Mouse (Mus musculus): ENCODE measurements around the gene Cdh4. TPM values are rescaled to one million over a fixed set of nuclear protein-coding genes. Genes with fewer than 3 reads are reported as not detected.
A peak's percentile ranks its signal among the peaks of the same experiment; 100 is the strongest.

Cdh4 gene
- polyA plus RNA-seq, 1 experiment from 2014 or later, result 50.0 TPM

DNA sequence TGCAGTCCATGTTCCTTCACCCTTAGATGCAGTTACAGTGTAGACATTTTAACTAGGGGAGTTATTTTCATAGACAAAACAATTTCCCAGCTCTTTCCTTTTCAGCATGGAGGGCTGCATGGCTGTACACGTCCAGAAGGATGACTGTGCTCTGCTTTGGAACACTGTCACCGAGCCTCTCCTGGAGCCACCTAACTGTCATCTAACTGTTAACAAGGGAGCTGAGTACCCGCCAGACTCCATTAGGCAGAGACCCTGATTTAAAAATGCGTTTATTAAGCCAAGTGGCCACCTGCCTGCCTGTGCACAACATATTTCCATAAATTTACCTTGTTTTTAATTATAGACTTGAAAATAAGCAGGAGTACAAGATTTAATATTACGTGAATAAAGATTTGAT is 138.8 kb downstream of the Cdh4 start:
- no peaks in the 10 kb centered on the region for H3K9me3 ChIP-seq
- H3K9ac ChIP-seq, result no peak overlapping the region
- no peaks in the 10 kb centered on the region for H3K27me3 ChIP-seq
- H3K27ac ChIP-seq (replicated peaks), result no peak overlapping the region
- no peak overlapping the region for H3K4me2 ChIP-seq
- H3K4me1 ChIP-seq (replicated peaks), result peaks cover 21% of the 10 kb centered on the region
- no peaks in the 10 kb centered on the region for H3K36me3 ChIP-seq
- WGBS, result 56% methylated on average over 5 of the region's 5 CpGs
- H3K4me3 ChIP-seq, result no peak overlapping the region
- ATAC-seq (ENCODE audit: low FRiP score, low read depth), result no peak

DNA sequence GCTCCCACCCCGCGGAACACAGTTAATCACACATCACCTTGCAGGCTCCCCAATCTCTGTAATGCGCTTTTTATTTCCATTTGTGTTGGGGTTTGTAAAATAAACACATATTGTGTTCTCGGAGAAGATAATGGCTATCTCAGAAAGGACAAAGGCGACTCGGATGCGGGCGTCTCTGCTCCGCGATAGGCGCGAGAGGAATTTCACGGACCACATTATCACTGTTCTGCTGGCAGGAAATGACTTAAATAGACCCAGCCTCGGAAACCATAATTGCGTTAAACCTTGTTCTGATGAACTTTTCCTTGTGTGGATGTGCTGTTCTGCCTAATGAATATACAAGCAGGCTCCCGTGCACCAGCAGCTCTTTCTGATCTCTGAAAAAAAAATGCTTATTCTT is 140.7 kb downstream of the Cdh4 start:
- 46% methylated on average over 16 of the region's 16 CpGs for WGBS

DNA sequence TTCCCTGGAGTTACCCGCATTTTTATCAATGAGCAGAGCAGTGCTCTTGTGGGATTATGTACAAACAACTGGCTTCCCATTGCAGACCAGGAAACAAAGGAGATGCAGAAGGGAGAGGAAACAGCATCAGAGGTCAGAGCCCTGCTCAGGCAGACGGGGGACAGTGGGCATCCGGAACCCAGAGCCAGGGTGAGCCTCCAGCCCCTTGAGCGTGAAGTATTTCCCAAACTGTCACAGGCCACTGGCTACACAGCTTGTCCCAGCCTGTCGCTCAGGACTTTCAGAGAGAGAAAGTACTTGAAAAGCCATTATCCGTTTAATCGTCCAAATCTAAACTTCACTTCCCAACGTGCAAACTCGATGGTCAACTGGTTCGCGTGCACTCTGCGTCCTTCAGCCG is 142.4 kb downstream of the Cdh4 start:
- Histone ChIP-seq H3K4me3 (no peak overlapping the region), H3K36me3 (no peaks in the 10 kb centered on the region), H3K4me1 (replicated peaks) (peaks cover 14% of the 10 kb centered on the region; the same call in 1 of the 2 replicates), H3K4me2 (no peak overlapping the region), H3K9me3 (no peaks in the 10 kb centered on the region), H3K9ac (no peak overlapping the region), H3K27ac (replicated peaks) (no peak overlapping the region), H3K27me3 (no peaks in the 10 kb centered on the region)
- 51% methylated on average over 13 of the region's 13 CpGs for WGBS
- ATAC-seq (ENCODE audit: low FRiP score, low read depth), result no peak

More for the DNA sequence above, 140.7 kb downstream of the Cdh4 start:
- Histone ChIP-seq H3K4me1 (replicated peaks) (peaks cover 21% of the 10 kb centered on the region), H3K9ac (no peak overlapping the region), H3K4me3 (no peak overlapping the region), H3K27ac (replicated peaks) (no peak overlapping the region), H3K27me3 (no peaks in the 10 kb centered on the region), H3K36me3 (no peaks in the 10 kb centered on the region), H3K9me3 (no peaks in the 10 kb centered on the region), H3K4me2 (0 out of 2 replicates have a peak overlapping the region, but pooled peaks have one; percentile 1)
- ATAC-seq (ENCODE audit: low FRiP score, low read depth), result no peak

DNA sequence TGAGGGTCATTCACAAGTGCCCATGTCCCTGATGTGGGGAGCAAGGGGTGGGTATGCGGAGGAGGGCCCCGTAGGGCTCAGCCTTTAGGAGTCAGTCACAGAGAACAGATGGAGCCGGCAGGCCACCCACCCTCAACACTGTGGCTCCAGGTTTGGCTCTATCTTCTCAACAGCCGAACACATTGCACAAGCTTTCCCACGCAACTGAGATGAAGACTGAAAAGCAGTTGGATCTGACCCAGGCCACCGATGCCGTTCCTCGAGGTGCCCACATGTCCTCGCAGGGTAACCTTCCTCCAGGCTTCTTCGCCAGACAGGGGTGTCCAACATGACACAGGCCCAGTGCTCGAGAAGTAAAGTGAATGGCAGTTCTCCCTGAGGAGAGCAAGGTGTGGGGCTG is 144.2 kb downstream of the Cdh4 start:
- no peak overlapping the region for H3K4me2 ChIP-seq
- no peaks in the 10 kb centered on the region for H3K27me3 ChIP-seq
- H3K36me3 ChIP-seq, result no peaks in the 10 kb centered on the region
- ATAC-seq (ENCODE audit: low FRiP score, low read depth), result no peak
- no peak overlapping the region for H3K4me3 ChIP-seq
- 80% methylated on average over 11 of the region's 11 CpGs for WGBS
- H3K27ac ChIP-seq (replicated peaks), result no peak overlapping the region
- H3K9me3 ChIP-seq, result no peaks in the 10 kb centered on the region
- no peak overlapping the region for H3K9ac ChIP-seq
- peaks cover 16% of the 10 kb centered on the region for H3K4me1 ChIP-seq (replicated peaks)

- H3K36me3 ChIP-seq, result no peaks in the 10 kb centered on the region
- ATAC-seq (ENCODE audit: low FRiP score, low read depth), result no peak
- WGBS, result 90% methylated on average over 2 of the region's 2 CpGs
Measured at GRCm38 (mm10) chr2:179587069-179587468, 144.8 kb downstream of the Cdh4 start.

GRCm38 (mm10) chr2:179591661-179592060 is 149.4 kb downstream of the Cdh4 start:
- Histone ChIP-seq H3K27ac (replicated peaks) (no peak overlapping the region), H3K9ac (no peak overlapping the region), H3K27me3 (no peaks in the 10 kb centered on the region), H3K36me3 (no peaks in the 10 kb centered on the region), H3K4me3 (no peak overlapping the region), H3K9me3 (no peaks in the 10 kb centered on the region), H3K4me2 (no peak overlapping the region), H3K4me1 (replicated peaks) (peaks cover 7% of the 10 kb centered on the region)
- 44% methylated on average over 5 of the region's 5 CpGs for WGBS
- ATAC-seq (ENCODE audit: low FRiP score, low read depth), result 0 out of 2 replicates have a peak, but pooled peaks have one; percentile 52

More at GRCm38 (mm10) chr2:179587069-179587468, 144.8 kb downstream of the Cdh4 start:
- Histone ChIP-seq H3K4me3 (no peak overlapping the region), H3K4me1 (replicated peaks) (peaks cover 21% of the 10 kb centered on the region), H3K4me2 (no peak overlapping the region), H3K9ac (no peak overlapping the region), H3K27me3 (no peaks in the 10 kb centered on the region), H3K27ac (replicated peaks) (no peak overlapping the region), H3K9me3 (no peaks in the 10 kb centered on the region)

- no peak overlapping the region for H3K9ac ChIP-seq
- H3K4me1 ChIP-seq (replicated peaks), result peaks cover 12% of the 10 kb centered on the region
- 51% methylated on average over 4 of the region's 4 CpGs for WGBS
- H3K4me2 ChIP-seq, result no peak overlapping the region
- H3K27me3 ChIP-seq, result no peaks in the 10 kb centered on the region
- H3K27ac ChIP-seq (replicated peaks), result no peak overlapping the region
- no peaks in the 10 kb centered on the region for H3K9me3 ChIP-seq
- ATAC-seq (ENCODE audit: low FRiP score, low read depth), result no peak
- no peak overlapping the region for H3K4me3 ChIP-seq
- H3K36me3 ChIP-seq, result no peaks in the 10 kb centered on the region
Measured at GRCm38 (mm10) chr2:179595013-179595412, 152.8 kb downstream of the Cdh4 start.

DNA sequence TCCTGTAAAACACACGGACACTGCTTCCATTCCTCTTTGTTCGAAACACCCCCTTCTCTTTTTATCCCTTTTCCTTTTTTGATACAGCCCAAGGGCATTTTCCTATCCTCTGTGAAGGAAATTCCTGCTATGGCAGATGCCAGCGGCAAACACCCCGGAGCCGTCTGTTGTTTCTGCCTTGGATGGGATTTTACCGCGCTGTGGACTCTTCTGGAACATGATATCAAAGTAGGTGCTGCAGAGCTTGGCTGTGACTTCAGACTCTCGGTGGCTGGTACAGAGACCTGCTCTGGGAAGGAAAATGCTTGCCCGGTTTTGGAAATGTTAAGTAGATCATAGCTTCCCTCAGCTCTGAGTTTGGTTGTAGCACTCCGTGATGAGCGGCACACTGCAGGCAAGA is 156.7 kb downstream of the Cdh4 start:
- H3K27me3 ChIP-seq, result no peaks in the 10 kb centered on the region
- no peak overlapping the region for H3K27ac ChIP-seq (replicated peaks)
- no peaks in the 10 kb centered on the region for H3K9me3 ChIP-seq
- 81% methylated on average over 11 of the region's 11 CpGs for WGBS
- H3K4me1 ChIP-seq (replicated peaks), result peaks cover 6% of the 10 kb centered on the region; the same call in 1 of the 2 replicates
- no peak overlapping the region for H3K9ac ChIP-seq
- H3K4me2 ChIP-seq, result no peak overlapping the region
- H3K36me3 ChIP-seq, result no peaks in the 10 kb centered on the region
- H3K4me3 ChIP-seq, result no peak overlapping the region
- ATAC-seq (ENCODE audit: low FRiP score, low read depth), result no peak

GRCm38 (mm10) chr2:179599886-179600285 is 157.7 kb downstream of the Cdh4 start:
- H3K36me3 ChIP-seq, result no peaks in the 10 kb centered on the region
- H3K27ac ChIP-seq (replicated peaks), result no peak overlapping the region
- H3K9me3 ChIP-seq, result no peaks in the 10 kb centered on the region
- peaks cover 6% of the 10 kb centered on the region; the same call in 1 of the 2 replicates for H3K4me1 ChIP-seq (replicated peaks)
- H3K4me2 ChIP-seq, result no peak overlapping the region
- no peak overlapping the region for H3K4me3 ChIP-seq
- no peaks in the 10 kb centered on the region for H3K27me3 ChIP-seq
- no peak overlapping the region for H3K9ac ChIP-seq
- no peak for ATAC-seq (ENCODE audit: low FRiP score, low read depth)
- WGBS, result 51% methylated on average over 1 of the region's 1 CpGs

DNA sequence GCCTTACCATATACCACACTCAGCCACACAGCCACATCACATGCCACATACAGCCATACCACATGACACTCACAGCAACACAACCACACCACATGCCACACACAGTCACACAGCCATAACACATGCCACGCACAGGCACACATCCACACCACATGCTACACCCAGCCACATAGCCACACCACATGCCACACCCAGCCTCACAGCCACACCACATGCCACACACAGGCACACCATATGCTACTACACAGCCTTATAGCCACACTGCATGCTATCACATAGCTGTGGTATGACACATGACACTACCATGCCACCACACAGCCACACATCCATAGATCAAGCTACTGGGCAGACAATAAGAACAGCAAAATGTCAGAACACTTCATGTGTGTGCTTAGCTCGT is 158.1 kb downstream of the Cdh4 start:
- no peak overlapping the region for H3K9ac ChIP-seq
- H3K27ac ChIP-seq (replicated peaks), result no peak overlapping the region
- H3K4me2 ChIP-seq, result no peak overlapping the region
- no peaks in the 10 kb centered on the region for H3K9me3 ChIP-seq
- no peaks in the 10 kb centered on the region for H3K27me3 ChIP-seq
- 0 out of 2 replicates have a peak, but pooled peaks have one; percentile 9 for ATAC-seq (ENCODE audit: low FRiP score, low read depth)
- H3K4me1 ChIP-seq (replicated peaks), result peaks cover 7% of the 10 kb centered on the region; the same call in 1 of the 2 replicates
- H3K4me3 ChIP-seq, result no peak overlapping the region
- WGBS, result 84% methylated on average over 2 of the region's 2 CpGs
- H3K36me3 ChIP-seq, result no peaks in the 10 kb centered on the region

DNA sequence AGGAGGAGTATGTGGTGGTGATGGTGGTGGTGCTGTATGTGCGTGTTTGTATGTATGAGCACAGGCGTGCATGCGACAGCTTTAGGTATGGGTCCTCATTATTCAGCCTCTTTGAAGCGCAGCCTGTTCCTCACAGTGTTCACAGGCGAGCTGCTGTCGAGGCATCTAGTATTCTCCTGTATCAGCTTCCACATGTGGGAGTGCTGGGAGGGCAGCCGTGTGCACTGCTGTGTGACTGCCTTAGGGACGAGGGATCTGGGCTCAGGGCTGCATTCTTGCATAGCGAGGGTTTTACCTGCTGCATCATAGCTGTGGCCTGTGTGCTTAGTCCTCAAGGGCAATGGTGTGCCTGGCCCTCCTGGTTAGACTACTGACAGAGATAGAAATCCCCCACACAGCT is 158.9 kb downstream of the Cdh4 start:
- no peaks in the 10 kb centered on the region for H3K36me3 ChIP-seq
- H3K9ac ChIP-seq, result no peak overlapping the region
- ATAC-seq (ENCODE audit: low FRiP score, low read depth), result no peak
- no peaks in the 10 kb centered on the region for H3K9me3 ChIP-seq
- WGBS, result 78% methylated on average over 9 of the region's 9 CpGs
- H3K4me3 ChIP-seq, result no peak overlapping the region
- no peaks in the 10 kb centered on the region for H3K27me3 ChIP-seq
- no peak overlapping the region for H3K4me2 ChIP-seq
- peaks cover 9% of the 10 kb centered on the region; the same call in 1 of the 2 replicates for H3K4me1 ChIP-seq (replicated peaks)
- H3K27ac ChIP-seq (replicated peaks), result no peak overlapping the region

DNA sequence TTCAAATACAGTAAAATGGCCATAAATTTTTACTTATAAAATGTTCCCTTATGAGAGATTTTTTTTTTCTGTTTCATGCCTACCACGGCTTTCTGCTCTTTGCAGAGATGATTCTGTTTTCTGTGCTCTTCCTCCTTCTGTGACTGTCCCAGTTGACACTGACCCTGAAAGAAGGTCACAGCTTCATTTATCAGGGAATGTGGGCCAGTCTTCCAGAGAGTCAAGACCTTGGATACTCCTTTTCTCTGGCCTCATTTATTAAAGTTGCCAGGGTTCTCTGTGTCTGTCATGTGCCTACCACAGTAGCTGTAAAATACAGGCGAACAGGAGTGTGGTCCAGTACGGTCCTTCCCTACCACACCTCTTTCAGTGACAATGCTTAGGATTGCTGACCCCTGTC is 162.5 kb downstream of the Cdh4 start:
- Histone ChIP-seq H3K4me2 (no peak overlapping the region), H3K36me3 (no peaks in the 10 kb centered on the region), H3K27me3 (no peaks in the 10 kb centered on the region), H3K4me3 (no peak overlapping the region), H3K4me1 (replicated peaks) (0 out of 2 replicates have a peak, but pooled peaks cover 3% of the 10 kb centered on the region), H3K9me3 (no peaks in the 10 kb centered on the region), H3K9ac (no peak overlapping the region), H3K27ac (replicated peaks) (no peak overlapping the region)
- 78% methylated on average over 3 of the region's 3 CpGs for WGBS
- no peak for ATAC-seq (ENCODE audit: low FRiP score, low read depth)

GRCm38 (mm10) chr2:179605255-179605654 is 163.0 kb downstream of the Cdh4 start:
- H3K27ac ChIP-seq (replicated peaks), result no peak overlapping the region
- 70% methylated on average over 10 of the region's 10 CpGs for WGBS
- no peak overlapping the region for H3K9ac ChIP-seq
- no peaks in the 10 kb centered on the region for H3K36me3 ChIP-seq
- no peak overlapping the region for H3K4me3 ChIP-seq
- H3K27me3 ChIP-seq, result no peaks in the 10 kb centered on the region
- peak; percentile 45 for ATAC-seq (ENCODE audit: low FRiP score, low read depth)
- H3K4me2 ChIP-seq, result no peak overlapping the region
- no peaks in the 10 kb centered on the region for H3K9me3 ChIP-seq
- H3K4me1 ChIP-seq (replicated peaks), result 0 out of 2 replicates have a peak, but pooled peaks cover 3% of the 10 kb centered on the region

Measured in hindbrain, embryonic 15.5 days (tissue).